Mouse (Mus musculus): ENCODE measurements around the gene Hnmt. TPM values are rescaled to one million over a fixed set of nuclear protein-coding genes. Genes with fewer than 3 reads are reported as not detected.
"Not testable (repeated sequence)": the region's sequence is repeated elsewhere in the genome, so short reads cannot be mapped to it uniquely, and the experiment has no call there.

Gene Hnmt
- polyA plus RNA-seq, 1 experiment from 2014 or later: 0.80 TPM

DNA sequence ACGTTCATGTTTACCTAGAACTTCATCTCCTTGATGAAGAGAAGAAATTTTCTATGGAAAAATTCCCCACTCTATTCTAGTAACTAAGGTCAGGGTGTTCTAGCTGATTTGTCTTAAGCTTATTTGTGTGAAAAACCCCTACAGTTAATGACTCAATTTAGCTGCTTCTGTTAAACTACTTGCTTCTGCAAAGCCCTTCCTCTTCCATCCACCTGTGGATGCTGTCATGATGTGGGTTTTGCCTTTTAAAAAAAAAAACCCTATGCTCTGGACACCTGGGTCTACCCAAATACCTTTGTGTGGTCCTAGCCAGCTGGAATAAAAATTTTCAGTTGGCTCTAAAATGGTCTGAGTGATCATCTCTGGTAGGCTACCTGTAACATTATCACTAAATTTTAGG, 49.9 kb downstream of the Hnmt start:
- Histone ChIP-seq H3K9ac (replicated peaks) (no peak overlapping the region), H3K27me3 (ENCODE audit: insufficient read depth, low read length) (no peaks in the 10 kb centered on the region), H3K4me2 (ENCODE audit: low read depth, low read length) (no peak overlapping the region), H3K4me1 (ENCODE audit: insufficient read depth) (no peaks in the 10 kb centered on the region), H3K36me3 (replicated peaks; ENCODE audit: insufficient read depth, low read length) (no peaks in the 10 kb centered on the region), H3K27ac (ENCODE audit: low read depth) (no peak overlapping the region), H3K4me3 (ENCODE audit: low read depth, low read length) (no peak overlapping the region), H3K9me3 (ENCODE audit: low read length) (no peaks in the 10 kb centered on the region)
- no peak for TF ChIP-seq EP300 (IDR thresholded peaks at IDR 0.05; ENCODE audit: low read depth)
- TF ChIP-seq CTCF (IDR thresholded peaks at IDR 0.05; ENCODE audit: low read depth): no peak
- ATAC-seq: no peak
- no peak for DNase-seq
- 53% methylated on average over 1 of the region's 1 CpGs for WGBS (ENCODE audit: insufficient replicate concordance)

DNA sequence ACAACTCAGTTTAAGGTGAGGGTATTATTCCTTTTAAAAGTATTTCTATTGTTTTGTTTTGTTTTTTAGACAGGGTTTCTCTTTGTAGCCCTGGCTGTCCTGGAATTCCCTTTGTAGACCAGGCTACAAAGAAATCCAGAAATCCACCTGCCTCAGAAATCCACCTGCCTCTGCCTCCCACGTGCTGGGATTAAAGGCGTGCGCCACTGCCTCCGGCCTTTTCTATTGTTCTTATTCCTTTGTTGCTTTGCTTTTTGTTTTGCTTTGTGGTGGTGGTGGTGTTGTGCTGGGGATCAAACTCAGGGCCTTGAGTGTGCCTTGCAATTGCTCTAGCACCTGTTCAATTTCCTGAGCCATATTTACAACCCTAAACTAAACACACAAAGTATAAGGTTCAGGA, 50.4 kb downstream of the Hnmt start:
- no peak overlapping the region for H3K9ac ChIP-seq (replicated peaks)
- no peak overlapping the region for H3K4me2 ChIP-seq (ENCODE audit: low read depth, low read length)
- H3K4me3 ChIP-seq (ENCODE audit: low read depth, low read length): no peak overlapping the region
- ATAC-seq (no peak), DNase-seq (no peak)
- no peaks in the 10 kb centered on the region for H3K36me3 ChIP-seq (replicated peaks; ENCODE audit: insufficient read depth, low read length)
- no peaks in the 10 kb centered on the region for H3K4me1 ChIP-seq (ENCODE audit: insufficient read depth)
- WGBS (ENCODE audit: insufficient replicate concordance): 89% methylated on average over 4 of the region's 4 CpGs
- TF ChIP-seq CTCF (IDR thresholded peaks at IDR 0.05; ENCODE audit: low read depth) (no peak), EP300 (IDR thresholded peaks at IDR 0.05; ENCODE audit: low read depth) (no peak)
- H3K9me3 ChIP-seq (ENCODE audit: low read length): no peaks in the 10 kb centered on the region
- no peak overlapping the region for H3K27ac ChIP-seq (ENCODE audit: low read depth)
- H3K27me3 ChIP-seq (ENCODE audit: insufficient read depth, low read length): no peaks in the 10 kb centered on the region

DNA sequence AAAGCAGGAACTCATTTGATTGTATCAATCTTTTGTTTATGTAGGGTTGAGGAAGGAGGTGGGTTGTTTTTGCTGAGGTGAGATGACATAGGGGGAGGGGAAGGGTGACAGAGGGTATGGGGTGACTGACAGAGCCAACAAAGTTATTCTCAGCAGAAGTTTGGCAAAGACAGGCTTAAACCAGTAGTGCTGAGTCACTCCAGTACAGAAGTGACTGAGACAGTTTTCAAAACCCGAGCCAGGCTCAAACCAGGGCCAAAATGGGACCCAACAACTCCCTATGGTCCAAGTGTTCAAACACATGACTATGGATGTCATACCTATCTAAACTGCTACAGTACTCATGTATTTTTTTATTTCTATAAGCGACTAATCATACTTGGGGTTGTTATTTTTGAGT, 52.4 kb downstream of the Hnmt start:
- TF ChIP-seq CTCF (IDR thresholded peaks at IDR 0.05; ENCODE audit: low read depth) (no peak), EP300 (IDR thresholded peaks at IDR 0.05; ENCODE audit: low read depth) (no peak)
- Histone ChIP-seq H3K9ac (replicated peaks) (no peak overlapping the region), H3K27me3 (ENCODE audit: insufficient read depth, low read length) (no peaks in the 10 kb centered on the region), H3K27ac (ENCODE audit: low read depth) (no peak overlapping the region), H3K4me1 (ENCODE audit: insufficient read depth) (no peaks in the 10 kb centered on the region), H3K4me3 (ENCODE audit: low read depth, low read length) (no peak overlapping the region), H3K4me2 (ENCODE audit: low read depth, low read length) (no peak overlapping the region), H3K36me3 (replicated peaks; ENCODE audit: insufficient read depth, low read length) (no peaks in the 10 kb centered on the region), H3K9me3 (ENCODE audit: low read length) (no peaks in the 10 kb centered on the region)
- ATAC-seq (no peak), DNase-seq (no peak)
- WGBS (ENCODE audit: insufficient replicate concordance): 37% methylated on average over 2 of the region's 2 CpGs

DNA sequence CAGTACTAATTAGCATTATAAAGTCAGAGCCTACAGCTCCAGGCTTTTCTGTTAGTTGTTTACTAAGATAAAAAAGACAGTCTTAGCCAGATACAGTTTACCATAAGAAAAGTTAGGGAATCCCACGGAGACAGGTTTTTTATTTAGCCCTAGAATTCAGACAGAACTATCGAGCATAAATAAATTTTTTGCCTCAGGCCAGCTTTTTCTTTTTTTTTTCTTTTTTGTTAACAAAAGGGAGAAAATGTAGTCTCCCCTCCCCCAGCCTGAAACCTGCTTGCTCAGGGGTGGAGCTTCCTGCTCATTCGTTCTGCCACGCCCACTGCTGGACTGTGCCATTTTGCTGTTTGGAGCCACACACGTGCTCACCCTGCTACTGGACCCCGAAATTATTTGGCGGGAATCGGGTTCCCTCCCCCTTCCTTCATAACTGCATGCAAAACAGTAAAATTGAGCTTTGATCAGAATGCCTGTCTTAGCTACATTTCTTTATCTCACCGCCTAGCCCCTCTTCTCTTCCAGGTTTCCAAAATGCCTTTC, 59.1 kb downstream of the Hnmt start:
- H3K27me3 ChIP-seq (ENCODE audit: insufficient read depth, low read length); DNase-seq; H3K36me3 ChIP-seq (replicated peaks; ENCODE audit: insufficient read depth, low read length); H3K27ac ChIP-seq (ENCODE audit: low read depth); ATAC-seq; H3K4me2 ChIP-seq (ENCODE audit: low read depth, low read length); H3K4me1 ChIP-seq (ENCODE audit: insufficient read depth); H3K4me3 ChIP-seq (ENCODE audit: low read depth, low read length); H3K9me3 ChIP-seq (ENCODE audit: low read length); H3K9ac ChIP-seq (replicated peaks): not testable (repeated sequence)
- 72% methylated on average over 9 of the region's 9 CpGs for WGBS (ENCODE audit: insufficient replicate concordance)

DNA sequence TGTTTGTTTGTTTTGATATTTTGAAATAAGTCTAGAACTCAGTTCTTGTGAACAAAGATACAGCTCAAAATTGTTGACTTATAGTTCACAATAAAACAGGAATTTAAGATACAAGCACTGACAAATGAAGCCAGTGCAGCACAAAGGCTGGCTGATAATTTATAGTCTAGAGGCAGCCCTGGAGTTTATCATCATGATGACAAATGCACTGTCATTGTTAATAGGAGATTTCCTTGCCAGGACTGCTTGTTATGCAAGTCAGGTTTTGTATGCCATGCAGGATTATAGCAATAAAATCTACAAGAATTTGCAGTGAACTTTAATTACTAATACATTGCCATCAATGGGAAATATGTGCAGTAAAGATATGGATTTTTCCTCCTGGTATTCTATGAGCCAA, 61.9 kb downstream of the Hnmt start:
- H3K27me3 ChIP-seq (ENCODE audit: insufficient read depth, low read length): no peaks in the 10 kb centered on the region
- H3K4me2 ChIP-seq (ENCODE audit: low read depth, low read length): no peak overlapping the region
- H3K4me1 ChIP-seq (ENCODE audit: insufficient read depth): no peaks in the 10 kb centered on the region
- DNase-seq (no peak), ATAC-seq (no peak)
- no peak overlapping the region for H3K27ac ChIP-seq (ENCODE audit: low read depth)
- no peak overlapping the region for H3K9ac ChIP-seq (replicated peaks)
- H3K4me3 ChIP-seq (ENCODE audit: low read depth, low read length): no peak overlapping the region
- H3K36me3 ChIP-seq (replicated peaks; ENCODE audit: insufficient read depth, low read length): no peaks in the 10 kb centered on the region
- no peaks in the 10 kb centered on the region for H3K9me3 ChIP-seq (ENCODE audit: low read length)
- TF ChIP-seq EP300 (IDR thresholded peaks at IDR 0.05; ENCODE audit: low read depth): no peak
- TF ChIP-seq CTCF (IDR thresholded peaks at IDR 0.05; ENCODE audit: low read depth): no peak

DNA sequence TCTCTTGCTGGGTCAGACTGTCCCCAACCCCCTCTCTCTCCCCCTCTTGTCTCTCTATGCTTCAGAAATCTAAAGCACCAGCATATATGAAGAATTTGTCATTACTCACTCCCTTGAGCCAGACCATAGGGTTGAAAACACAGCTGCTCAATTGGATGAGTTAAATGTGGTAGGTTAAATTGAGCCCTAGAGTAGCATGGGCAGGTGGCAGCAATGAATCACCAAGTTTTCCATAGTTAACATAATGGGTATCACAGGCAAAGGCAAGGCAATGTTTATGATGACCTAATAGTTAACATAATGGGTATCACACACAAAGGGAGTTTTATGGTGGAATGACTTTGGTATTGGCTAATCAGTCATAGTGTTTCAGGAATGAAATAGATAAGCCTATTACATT, 65.9 kb downstream of the Hnmt start:
- no peak for DNase-seq
- TF ChIP-seq CTCF (IDR thresholded peaks at IDR 0.05; ENCODE audit: low read depth): no peak
- TF ChIP-seq EP300 (IDR thresholded peaks at IDR 0.05; ENCODE audit: low read depth): no peak

DNA sequence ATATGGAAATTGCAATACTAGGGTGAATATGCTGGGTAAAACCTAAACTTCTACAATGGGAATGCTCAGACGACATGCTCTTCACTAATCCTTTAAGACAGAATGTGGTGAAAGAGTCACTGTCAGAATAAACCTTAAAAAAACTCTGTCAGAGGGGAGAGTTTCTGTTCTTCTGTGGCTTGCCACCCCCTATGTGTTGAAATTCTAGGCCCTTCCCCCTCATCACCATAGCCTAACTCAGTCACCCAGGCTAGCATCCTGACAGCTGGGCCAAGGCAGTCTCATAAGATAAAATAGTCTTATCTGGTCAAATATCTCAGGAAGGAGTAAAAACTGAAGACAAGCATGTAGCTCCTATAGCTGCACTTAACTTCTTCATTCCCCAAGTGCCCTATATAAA, 66.3 kb downstream of the Hnmt start:
- no peaks in the 10 kb centered on the region for H3K4me1 ChIP-seq (ENCODE audit: insufficient read depth)
- no peaks in the 10 kb centered on the region for H3K9me3 ChIP-seq (ENCODE audit: low read length)
- no peak overlapping the region for H3K4me2 ChIP-seq (ENCODE audit: low read depth, low read length)
- ATAC-seq: no peak
- H3K27ac ChIP-seq (ENCODE audit: low read depth): no peak overlapping the region
- TF ChIP-seq CTCF (IDR thresholded peaks at IDR 0.05; ENCODE audit: low read depth): no peak
- no peak for TF ChIP-seq EP300 (IDR thresholded peaks at IDR 0.05; ENCODE audit: low read depth)
- H3K4me3 ChIP-seq (ENCODE audit: low read depth, low read length): no peak overlapping the region
- no peak for DNase-seq
- no peak overlapping the region for H3K9ac ChIP-seq (replicated peaks)
- no peaks in the 10 kb centered on the region for H3K36me3 ChIP-seq (replicated peaks; ENCODE audit: insufficient read depth, low read length)
- no peaks in the 10 kb centered on the region for H3K27me3 ChIP-seq (ENCODE audit: insufficient read depth, low read length)
- WGBS (ENCODE audit: insufficient replicate concordance): 47% methylated on average over 1 of the region's 1 CpGs

More for the DNA sequence above, 65.9 kb downstream of the Hnmt start:
- Histone ChIP-seq H3K27me3 (ENCODE audit: insufficient read depth, low read length) (no peaks in the 10 kb centered on the region), H3K4me1 (ENCODE audit: insufficient read depth) (no peaks in the 10 kb centered on the region), H3K27ac (ENCODE audit: low read depth) (no peak overlapping the region), H3K4me2 (ENCODE audit: low read depth, low read length) (no peak overlapping the region), H3K36me3 (replicated peaks; ENCODE audit: insufficient read depth, low read length) (no peaks in the 10 kb centered on the region), H3K9me3 (ENCODE audit: low read length) (no peaks in the 10 kb centered on the region), H3K4me3 (ENCODE audit: low read depth, low read length) (no peak overlapping the region), H3K9ac (replicated peaks) (no peak overlapping the region)
- ATAC-seq: no peak

DNA sequence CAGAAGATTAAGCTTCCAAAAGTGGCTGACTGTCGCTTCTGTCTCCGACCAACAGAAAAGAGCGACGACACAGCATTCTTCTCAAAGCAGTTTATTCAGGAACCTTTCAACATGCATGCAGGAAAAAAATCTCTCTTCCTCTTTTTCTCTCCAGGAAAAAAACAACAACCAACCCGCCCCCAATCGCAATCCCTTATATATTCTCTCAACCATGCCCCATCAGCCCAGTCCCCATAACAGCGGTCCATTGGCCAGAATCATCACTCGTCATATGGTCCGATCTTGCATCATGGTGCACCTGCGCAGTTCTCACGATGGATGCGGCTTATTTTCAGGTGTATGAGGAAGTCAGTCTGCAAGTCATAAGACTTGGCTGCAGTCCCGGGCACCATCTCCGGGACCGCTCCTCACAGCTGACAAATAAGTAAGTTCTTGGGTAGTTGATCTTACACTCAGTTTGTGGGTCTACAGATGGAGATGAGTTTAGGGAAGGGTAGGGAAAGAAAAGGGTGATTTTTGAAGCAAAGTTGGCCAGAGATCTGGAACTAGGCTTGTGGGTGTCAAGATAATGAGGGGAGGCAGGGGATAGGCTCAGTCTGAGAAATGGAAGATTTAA, 88.4 kb downstream of the Hnmt start:
- H3K4me2 ChIP-seq (ENCODE audit: low read depth, low read length); H3K27me3 ChIP-seq (ENCODE audit: insufficient read depth, low read length); H3K36me3 ChIP-seq (replicated peaks; ENCODE audit: insufficient read depth, low read length); DNase-seq; H3K27ac ChIP-seq (ENCODE audit: low read depth); H3K4me3 ChIP-seq (ENCODE audit: low read depth, low read length); ATAC-seq; H3K9ac ChIP-seq (replicated peaks); H3K4me1 ChIP-seq (ENCODE audit: insufficient read depth); H3K9me3 ChIP-seq (ENCODE audit: low read length): not testable (repeated sequence)
- WGBS (ENCODE audit: insufficient replicate concordance): 84% methylated on average over 15 of the region's 15 CpGs

Measured in liver, postnatal 0 days (tissue).